Mouse (Mus musculus) cerebellum, postnatal 25 days (tissue): ENCODE results near the gene Gm9046.
"Not testable (repeated sequence)": the region's sequence is repeated elsewhere in the genome, so short reads cannot be mapped to it uniquely, and the experiment has no call there.

Experiments used
- DNase-seq, 2 experiments: peaks; one replicate each; pipeline ENCODE4 v3.0.0; 2021; ENCODE audit warnings: mixed read lengths in 2 of 2

The Gm9046 gene

DNA sequence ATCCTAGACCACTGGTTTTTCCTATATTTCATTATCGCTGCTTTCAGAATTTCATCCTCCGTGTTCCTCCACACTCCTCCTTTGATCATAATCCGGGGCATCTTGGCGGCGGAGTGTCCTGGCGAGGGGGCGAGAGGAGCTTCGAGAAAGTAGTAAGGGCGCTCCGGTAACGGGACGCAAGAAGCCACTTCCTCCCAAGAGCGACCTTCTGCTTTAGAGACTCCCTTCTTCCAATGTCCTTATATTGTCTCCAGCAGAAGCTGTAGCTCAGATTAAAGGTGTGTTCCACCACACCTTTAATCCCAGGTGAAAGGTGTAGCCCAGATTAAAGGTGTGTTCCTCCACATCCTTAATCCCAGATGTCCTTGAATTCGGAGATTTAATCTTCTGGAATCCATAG lies at the start of gene Gm9046:
Gm9046 (minus strand) TSS at position 101 of the 400 bp plus-strand sequence.
- DNase-seq = not testable (repeated sequence)

DNA sequence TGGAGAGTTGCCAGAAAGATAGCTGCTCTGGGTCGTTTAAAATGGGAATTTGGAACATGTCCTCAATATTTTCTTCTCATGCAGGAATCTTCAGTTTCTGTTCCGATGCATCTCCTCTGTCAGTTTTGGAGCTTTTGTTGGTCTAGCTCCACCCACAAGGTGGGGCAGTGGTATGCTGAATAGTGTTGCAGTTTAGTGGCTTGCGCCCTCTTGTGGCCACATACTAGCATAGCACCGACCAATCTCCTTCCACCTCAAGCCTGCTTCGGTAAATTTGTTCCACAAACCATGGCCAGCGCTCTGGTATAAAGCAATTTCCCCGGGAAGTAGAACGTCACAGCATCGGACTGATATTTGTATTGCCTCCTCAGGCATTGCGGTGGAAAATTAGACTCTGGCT lies 27.4 kb upstream of the Gm9046 start:
- DNase-seq = peak; percentile 78 to 84

DNA sequence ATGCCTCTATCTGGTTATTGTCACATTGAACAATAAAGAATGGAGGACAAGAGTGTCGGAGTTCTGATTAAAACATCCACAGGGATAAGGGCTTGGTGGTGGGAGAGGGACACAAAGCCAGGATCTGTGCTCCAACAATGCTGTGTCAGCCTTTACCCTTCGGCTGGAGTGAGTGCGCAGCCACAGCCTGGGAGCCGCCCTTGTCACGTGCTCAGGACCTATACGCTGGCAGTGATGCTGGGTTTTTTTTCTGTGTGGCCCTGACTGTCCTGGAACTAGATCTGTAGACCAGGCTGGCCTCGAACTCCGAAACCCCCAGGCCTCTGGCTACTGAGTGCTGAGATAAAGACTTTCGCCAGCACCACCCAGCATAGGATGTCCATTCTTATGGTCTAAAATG lies 26.5 kb upstream of the Gm9046 start:
- no peak for DNase-seq

DNA sequence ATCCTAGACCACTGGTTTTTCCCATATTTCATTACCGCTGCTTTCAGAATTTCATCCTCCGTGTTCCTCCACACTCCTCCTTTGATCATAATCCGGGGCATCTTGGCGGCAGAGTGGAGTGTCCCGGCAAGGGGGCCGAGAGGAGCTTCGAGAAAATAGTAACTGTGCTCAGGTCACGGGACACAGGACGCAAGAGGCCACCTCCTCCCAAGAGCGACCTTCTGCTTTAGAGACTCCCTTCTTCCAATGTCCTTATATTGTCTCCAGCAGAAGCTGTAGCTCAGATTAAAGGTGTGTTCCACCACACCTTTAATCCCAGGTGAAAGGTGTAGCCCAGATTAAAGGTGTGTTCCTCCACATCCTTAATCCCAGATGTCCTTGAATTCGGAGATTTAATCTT lies 10.9 kb upstream of the Gm9046 start, which contains the start of gene Gm9049:
Gm9049 (minus strand) TSS at position 101 of the 400 bp plus-strand sequence.
- DNase-seq = not testable (repeated sequence)

DNA sequence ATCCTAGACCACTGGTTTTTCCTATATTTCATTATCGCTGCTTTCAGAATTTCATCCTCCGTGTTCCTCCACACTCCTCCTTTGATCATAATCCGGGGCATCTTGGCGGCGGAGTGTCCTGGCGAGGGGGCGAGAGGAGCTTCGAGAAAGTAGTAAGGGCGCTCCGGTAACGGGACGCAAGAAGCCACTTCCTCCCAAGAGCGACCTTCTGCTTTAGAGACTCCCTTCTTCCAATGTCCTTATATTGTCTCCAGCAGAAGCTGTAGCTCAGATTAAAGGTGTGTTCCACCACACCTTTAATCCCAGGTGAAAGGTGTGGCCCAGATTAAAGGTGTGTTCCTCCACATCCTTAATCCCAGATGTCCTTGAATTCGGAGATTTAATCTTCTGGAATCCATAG lies 5.5 kb upstream of the Gm9046 start, which contains the start of gene Gm9048:
Gm9048 (minus strand) TSS at position 101 of the 400 bp plus-strand sequence.
- not testable (repeated sequence) for DNase-seq

DNA sequence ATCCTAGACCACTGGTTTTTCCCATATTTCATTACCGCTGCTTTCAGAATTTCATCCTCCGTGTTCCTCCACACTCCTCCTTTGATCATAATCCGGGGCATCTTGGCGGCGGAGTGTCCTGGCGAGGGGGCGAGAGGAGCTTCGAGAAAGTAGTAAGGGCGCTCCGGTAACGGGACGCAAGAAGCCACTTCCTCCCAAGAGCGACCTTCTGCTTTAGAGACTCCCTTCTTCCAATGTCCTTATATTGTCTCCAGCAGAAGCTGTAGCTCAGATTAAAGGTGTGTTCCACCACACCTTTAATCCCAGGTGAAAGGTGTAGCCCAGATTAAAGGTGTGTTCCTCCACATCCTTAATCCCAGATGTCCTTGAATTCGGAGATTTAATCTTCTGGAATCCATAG lies 5.3 kb downstream of the Gm9046 start, which contains the start of gene Gm9045:
Gm9045 (minus strand) TSS at position 101 of the 400 bp plus-strand sequence.
- not testable (repeated sequence) for DNase-seq

DNA sequence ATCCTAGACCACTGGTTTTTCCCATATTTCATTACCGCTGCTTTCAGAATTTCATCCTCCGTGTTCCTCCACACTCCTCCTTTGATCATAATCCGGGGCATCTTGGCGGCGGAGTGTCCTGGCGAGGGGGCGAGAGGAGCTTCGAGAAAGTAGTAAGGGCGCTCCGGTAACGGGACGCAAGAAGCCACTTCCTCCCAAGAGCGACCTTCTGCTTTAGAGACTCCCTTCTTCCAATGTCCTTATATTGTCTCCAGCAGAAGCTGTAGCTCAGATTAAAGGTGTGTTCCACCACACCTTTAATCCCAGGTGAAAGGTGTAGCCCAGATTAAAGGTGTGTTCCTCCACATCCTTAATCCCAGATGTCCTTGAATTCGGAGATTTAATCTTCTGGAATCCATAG lies 10.7 kb downstream of the Gm9046 start, which contains the start of gene Gm9044:
Gm9044 (minus strand) TSS at position 101 of the 400 bp plus-strand sequence.
- not testable (repeated sequence) for DNase-seq

DNA sequence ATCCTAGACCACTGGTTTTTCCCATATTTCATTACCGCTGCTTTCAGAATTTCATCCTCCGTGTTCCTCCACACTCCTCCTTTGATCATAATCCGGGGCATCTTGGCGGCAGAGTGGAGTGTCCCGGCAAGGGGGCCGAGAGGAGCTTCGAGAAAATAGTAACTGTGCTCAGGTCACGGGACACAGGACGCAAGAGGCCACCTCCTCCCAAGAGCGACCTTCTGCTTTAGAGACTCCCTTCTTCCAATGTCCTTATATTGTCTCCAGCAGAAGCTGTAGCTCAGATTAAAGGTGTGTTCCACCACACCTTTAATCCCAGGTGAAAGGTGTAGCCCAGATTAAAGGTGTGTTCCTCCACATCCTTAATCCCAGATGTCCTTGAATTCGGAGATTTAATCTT lies 16.2 kb downstream of the Gm9046 start, which contains the start of gene Gm9040:
Gm9040 (minus strand) TSS at position 101 of the 400 bp plus-strand sequence.
- not testable (repeated sequence) for DNase-seq

DNA sequence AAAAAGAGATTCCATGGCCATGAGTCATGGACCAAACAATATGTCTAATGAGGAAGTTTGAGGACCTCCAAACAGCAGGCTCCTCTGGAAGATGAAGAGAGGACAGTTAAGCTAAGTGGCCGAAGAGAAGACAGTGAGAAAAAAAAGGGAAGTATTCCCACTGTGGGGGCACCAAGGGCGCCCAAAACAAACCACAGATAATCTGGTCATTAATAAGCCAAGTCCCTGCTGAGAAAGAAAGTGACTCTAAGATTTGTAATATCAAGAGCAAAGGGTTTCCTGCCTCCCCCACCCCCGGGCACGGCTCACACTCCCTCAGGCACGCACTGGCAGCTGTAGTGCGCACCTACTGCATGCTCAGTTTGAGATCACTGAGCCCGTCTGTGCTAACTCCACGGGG lies 24.0 kb downstream of the Gm9046 start:
- DNase-seq = no peak

DNA sequence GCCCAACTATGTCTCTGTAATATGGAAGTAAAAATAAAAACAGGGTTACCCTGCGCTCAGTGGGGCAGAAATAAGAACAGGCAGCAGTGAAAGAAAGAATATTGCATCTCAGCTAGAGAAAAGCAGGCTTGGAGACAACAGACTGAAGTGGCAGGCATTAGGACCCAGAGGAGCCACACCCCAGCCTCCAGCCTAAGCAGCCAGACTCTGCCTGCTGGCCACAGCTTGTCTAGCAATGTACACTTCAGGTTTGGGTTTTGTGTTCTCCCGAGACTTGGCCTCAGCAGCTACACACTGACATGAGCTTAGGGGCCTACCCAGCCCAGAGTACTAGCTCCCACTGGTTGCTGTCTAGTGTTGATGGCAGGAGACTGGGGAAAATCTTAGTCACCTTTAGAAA lies 40.9 kb downstream of the Gm9046 start:
- DNase-seq = not testable (repeated sequence)

DNA sequence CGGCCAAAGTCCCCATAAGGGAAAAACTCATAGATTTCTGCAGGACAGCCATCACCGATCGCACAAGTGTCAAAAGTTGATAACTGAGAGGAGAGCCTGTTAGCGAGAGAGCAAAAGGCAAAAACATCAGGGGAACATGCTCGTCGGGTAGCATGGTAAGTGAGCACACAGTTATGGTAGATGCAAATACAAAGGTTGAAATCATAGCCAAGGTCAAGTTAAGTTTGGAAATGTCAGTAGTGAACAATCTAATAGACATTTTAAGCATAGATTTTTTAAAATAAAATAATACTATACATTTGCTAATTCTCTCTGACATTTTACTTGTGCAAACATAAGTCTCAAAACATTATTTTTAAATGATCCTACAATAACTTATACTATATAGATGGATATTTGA lies 48.1 kb downstream of the Gm9046 start, which contains the start of gene Iltifb:
Iltifb (minus strand) TSS at position 101 of the 400 bp plus-strand sequence.
- no peak for DNase-seq
